Mouse (Mus musculus) hindbrain, embryonic 10.5 days (tissue): Measurements from ENCODE around the gene Cd52. TPM values are rescaled to one million over a fixed set of nuclear protein-coding genes. Genes with fewer than 3 reads are reported as not detected.

Source experiments
- DNase-seq: peaks from one replicate; pipeline ENCODE4 v3.0.0-alpha.2; 2017; ENCODE audit warnings: low spot score
- H3K27ac ChIP-seq: fragments of 300-500 bp; sonication (generic); 2 replicates; pipeline ENCODE4 v1.5.1; 2016; ENCODE audit warnings: mild to moderate bottlenecking, moderate library complexity
- H3K27me3 ChIP-seq: fragments of 300-500 bp; sonication (generic); 2 replicates; pipeline ENCODE4 v1.6.1; 2016; ENCODE audit warnings: mild to moderate bottlenecking; ENCODE audit not compliant: poor library complexity, insufficient read depth, severe bottlenecking
- H3K36me3 ChIP-seq: fragments of 300-500 bp; sonication (generic); 2 replicates; pipeline ENCODE4 v1.6.1; 2016; ENCODE audit warnings: mild to moderate bottlenecking, moderate library complexity
- H3K4me1 ChIP-seq: fragments of 300-500 bp; sonication (generic); replicated peaks from 2 replicates; pipeline ENCODE4 v1.6.1; 2016; ENCODE audit warnings: mild to moderate bottlenecking
- H3K4me3 ChIP-seq: fragments of 300-500 bp; sonication (generic); 2 replicates; pipeline ENCODE4 v1.5.1; 2016; ENCODE audit warnings: mild to moderate bottlenecking, moderate library complexity
- H3K9me3 ChIP-seq: fragments of 300-500 bp; sonication (generic); 2 replicates; pipeline ENCODE4 v1.6.1; 2016; ENCODE audit warnings: mild to moderate bottlenecking, moderate library complexity
- WGBS: fragments of 180-500 bp; shearing (Covaris S2); methylation state at CpG from one replicate; pipeline ENCODE4 v1.1.7; 2016; 5-methylcytosine and 5-hydroxymethylcytosine counted together
- polyA plus RNA-seq: library from polyadenylated mRNA; unstranded; fragments of >200 nt; fragmentation: Nextera tagmentation; extraction: Ambion mirVana; gene quantifications from 2 replicates; pipeline ENCODE4 v1.2.1, GENCODE M21; 2016

Cd52 gene
- polyA plus RNA-seq, 1 experiment from 2014 or later = 5.5 TPM

- 83% methylated on average over 3 of the region's 3 CpGs for WGBS
Measured at GRCm38 (mm10) chr4:134053538-134053937, 41.3 kb downstream of the Cd52 start, which contains the start of gene Zfp683. Gene Zfp683 (plus strand): TSS chr4:134053838.

GRCm38 (mm10) chr4:134052560-134052959 lies 42.3 kb downstream of the Cd52 start:
- Histone ChIP-seq H3K36me3 (no peaks in the 10 kb centered on the region), H3K4me1 (peaks cover 12% of the 10 kb centered on the region; the same call in 1 of the 2 replicates), H3K27me3 (no peaks in the 10 kb centered on the region), H3K4me3 (no peak overlapping the region), H3K9me3 (no peaks in the 10 kb centered on the region), H3K27ac (no peak overlapping the region)
- 40% methylated on average over 8 of the region's 8 CpGs for WGBS
- DNase-seq = no peak

More at GRCm38 (mm10) chr4:134053538-134053937, 41.3 kb downstream of the Cd52 start, which contains the start of gene Zfp683:
- 0 out of 2 replicates have a peak, but pooled peaks cover 1% of the 10 kb centered on the region for H3K27me3 ChIP-seq
- H3K4me3 ChIP-seq = no peak within 1 kb of the TSS
- no peaks in the 10 kb centered on the region for H3K36me3 ChIP-seq
- no peaks in the 10 kb centered on the region for H3K9me3 ChIP-seq
- peaks cover 20% of the 10 kb centered on the region for H3K4me1 ChIP-seq
- H3K27ac ChIP-seq = no peak within 1 kb of the TSS
- no peak for DNase-seq

- Histone ChIP-seq H3K36me3 (no peaks in the 10 kb centered on the region), H3K4me1 (peaks cover 12% of the 10 kb centered on the region; the same call in 1 of the 2 replicates), H3K27me3 (no peaks in the 10 kb centered on the region), H3K9me3 (no peaks in the 10 kb centered on the region), H3K27ac (no peak overlapping the region), H3K4me3 (no peak overlapping the region)
- no peak for DNase-seq
- WGBS = 88% methylated on average over 5 of the region's 5 CpGs
Measured at GRCm38 (mm10) chr4:134051912-134052311, 43.0 kb downstream of the Cd52 start.

- Histone ChIP-seq H3K4me3 (no peak overlapping the region), H3K27ac (no peak overlapping the region), H3K9me3 (no peaks in the 10 kb centered on the region), H3K4me1 (peaks cover 9% of the 10 kb centered on the region; the same call in 1 of the 2 replicates), H3K27me3 (no peaks in the 10 kb centered on the region), H3K36me3 (no peaks in the 10 kb centered on the region)
- no peak for DNase-seq
- WGBS = 74% methylated on average over 5 of the region's 5 CpGs
Measured at GRCm38 (mm10) chr4:134047648-134048047, 47.2 kb downstream of the Cd52 start.

GRCm38 (mm10) chr4:134043041-134043440 lies 51.8 kb downstream of the Cd52 start:
- no peak overlapping the region for H3K4me3 ChIP-seq
- no peaks in the 10 kb centered on the region for H3K27me3 ChIP-seq
- no peaks in the 10 kb centered on the region for H3K9me3 ChIP-seq
- 59% methylated on average over 2 of the region's 2 CpGs for WGBS
- no peak for DNase-seq
- H3K36me3 ChIP-seq = no peaks in the 10 kb centered on the region
- H3K27ac ChIP-seq = no peak overlapping the region
- 0 out of 2 replicates have a peak, but pooled peaks cover 5% of the 10 kb centered on the region for H3K4me1 ChIP-seq

GRCm38 (mm10) chr4:134041317-134042123 lies 53.4 kb downstream of the Cd52 start:
- DNase-seq = no peak

GRCm38 (mm10) chr4:134035953-134036352 lies 58.9 kb downstream of the Cd52 start:
- WGBS = 4% methylated on average over 16 of the region's 16 CpGs
- H3K36me3 ChIP-seq = no peaks in the 10 kb centered on the region
- DNase-seq = peak; percentile 83
- H3K27ac ChIP-seq = peak overlapping the region; percentile 68
- no peak overlapping the region for H3K4me3 ChIP-seq
- H3K9me3 ChIP-seq = peaks cover 3% of the 10 kb centered on the region
- H3K27me3 ChIP-seq = no peaks in the 10 kb centered on the region
- peaks cover 6% of the 10 kb centered on the region for H3K4me1 ChIP-seq

More at GRCm38 (mm10) chr4:134041317-134042123, 53.4 kb downstream of the Cd52 start:
- no peaks in the 10 kb centered on the region for H3K9me3 ChIP-seq
- 0 out of 2 replicates have a peak overlapping the region, but pooled peaks have one; percentile 31 for H3K27ac ChIP-seq
- H3K36me3 ChIP-seq = no peaks in the 10 kb centered on the region
- no peak overlapping the region for H3K4me3 ChIP-seq
- H3K4me1 ChIP-seq = 0 out of 2 replicates have a peak, but pooled peaks cover 5% of the 10 kb centered on the region
- no peaks in the 10 kb centered on the region for H3K27me3 ChIP-seq
- 74% methylated on average over 9 of the region's 9 CpGs for WGBS

Other genes starting within 250 kb of the Cd52 start
- 35.6 and 38.9 TPM in 2 replicates for gene Rps6ka1, start 207.3 kb downstream of the Cd52 start, polyA plus RNA-seq
- gene Hmgn2, start 126.4 kb downstream of the Cd52 start, polyA plus RNA-seq = 3,014 and 3,091 TPM in 2 replicates
- gene Dhdds, start 94.2 kb downstream of the Cd52 start, polyA plus RNA-seq = 39.5 and 42.3 TPM in 2 replicates
- 13.4 and 27.5 TPM in 2 replicates for gene Lin28a, start 76.2 kb downstream of the Cd52 start, polyA plus RNA-seq
- not detected in 2 replicates for gene Zfp683, start 41.2 kb downstream of the Cd52 start, polyA plus RNA-seq
- gene Crybg2, start 34.3 kb downstream of the Cd52 start, polyA plus RNA-seq = 1.6 and 2.9 TPM in 2 replicates
- 7.6 and 11.2 TPM in 2 replicates for gene Ubxn11, start 7.5 kb upstream of the Cd52 start, polyA plus RNA-seq
- gene Sh3bgrl3, start 33.7 kb upstream of the Cd52 start, polyA plus RNA-seq = 333 and 386 TPM in 2 replicates
- 30.1 and 35.1 TPM in 2 replicates for gene Cep85, start 92.0 kb upstream of the Cd52 start, polyA plus RNA-seq
- gene Gm7534, start 107.9 kb upstream of the Cd52 start, polyA plus RNA-seq = not detected in 2 replicates
- not detected in 2 replicates for gene Catsper4, start 132.3 kb upstream of the Cd52 start, polyA plus RNA-seq
- gene Cnksr1, start 143.3 kb upstream of the Cd52 start, polyA plus RNA-seq = 0.89 and 1.2 TPM in 2 replicates
- gene E130218I03Rik, start 148.6 kb upstream of the Cd52 start, polyA plus RNA-seq = 0.49 and 1.0 TPM in 2 replicates
- gene Zfp593, start 150.5 kb upstream of the Cd52 start, polyA plus RNA-seq = 20.6 and 21.6 TPM in 2 replicates
- gene Gm30191, start 151.9 kb upstream of the Cd52 start, polyA plus RNA-seq = not detected in 2 replicates
- 6.2 and 6.8 TPM in 2 replicates for gene Grrp1, start 159.0 kb upstream of the Cd52 start, polyA plus RNA-seq
- gene Pdik1l, start 192.8 kb upstream of the Cd52 start, polyA plus RNA-seq = 18.1 and 18.8 TPM in 2 replicates
- gene Trim63, start 220.0 kb upstream of the Cd52 start, polyA plus RNA-seq = 0.51 and 0.56 TPM in 2 replicates
- gene Slc30a2, start 248.1 kb upstream of the Cd52 start, polyA plus RNA-seq = 0.10 TPM in 1 of 2 replicates, not detected in the other